Mouse (Mus musculus): ENCODE results near the gene Olfr33. TPM values are rescaled to one million over a fixed set of nuclear protein-coding genes. Genes with fewer than 3 reads are reported as not detected.
A peak's percentile ranks its signal among the peaks of the same experiment; 100 is the strongest.

Gene Olfr33
- polyA plus RNA-seq (2015; fragmentation: Nextera tagmentation; extraction: Ambion mirVana), result not detected in 2 replicates

DNA sequence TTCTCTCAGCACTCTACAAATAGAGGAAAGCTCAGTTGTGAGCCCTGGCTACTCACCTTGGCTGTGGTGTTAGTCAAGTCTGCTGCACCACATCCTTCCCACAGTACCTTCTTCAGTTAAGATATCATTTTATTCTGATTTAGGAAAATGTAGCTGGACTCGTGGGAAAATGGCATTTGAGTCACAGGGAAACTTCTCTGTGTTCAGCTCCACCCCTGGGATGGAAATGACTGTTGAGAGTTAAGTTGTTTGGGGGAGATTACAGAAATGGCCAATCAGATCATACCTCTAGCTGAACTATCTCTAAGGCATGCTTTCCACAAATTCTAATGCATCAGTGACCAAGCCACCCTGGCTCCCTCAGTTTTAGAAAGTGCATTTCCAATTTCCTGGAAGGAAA is at the start of gene Olfr33:
TSS of gene Olfr33 (minus strand) at position 101 of the 400 bp plus-strand sequence.
- H3K9ac ChIP-seq (ENCODE audit: low read depth, low read length), result no peak within 1 kb of the TSS
- TF ChIP-seq CTCF (IDR thresholded peaks at IDR 0.05; ENCODE audit: low read depth), result no peak
- no peaks in the 10 kb centered on the region for H3K9me3 ChIP-seq (ENCODE audit: control insufficient read depth)
- no peaks in the 10 kb centered on the region for H3K36me3 ChIP-seq (ENCODE audit: control insufficient read depth, insufficient read depth)
- no peaks in the 10 kb centered on the region for H3K27me3 ChIP-seq (replicated peaks; ENCODE audit: control insufficient read depth, insufficient read depth, low read length)
- no peak within 1 kb of the TSS for H3K4me2 ChIP-seq (replicated peaks; ENCODE audit: low read depth)
- 23% methylated on average over 1 of the region's 1 CpGs for WGBS
- H3K4me1 ChIP-seq (replicated peaks; ENCODE audit: control insufficient read depth, insufficient read depth, low read length), result no peaks in the 10 kb centered on the region
- H3K27ac ChIP-seq (ENCODE audit: low read depth, low read length), result no peak within 1 kb of the TSS
- no peak within 1 kb of the TSS for H3K4me3 ChIP-seq (ENCODE audit: low read depth, low read length)
- no peak for ATAC-seq

DNA sequence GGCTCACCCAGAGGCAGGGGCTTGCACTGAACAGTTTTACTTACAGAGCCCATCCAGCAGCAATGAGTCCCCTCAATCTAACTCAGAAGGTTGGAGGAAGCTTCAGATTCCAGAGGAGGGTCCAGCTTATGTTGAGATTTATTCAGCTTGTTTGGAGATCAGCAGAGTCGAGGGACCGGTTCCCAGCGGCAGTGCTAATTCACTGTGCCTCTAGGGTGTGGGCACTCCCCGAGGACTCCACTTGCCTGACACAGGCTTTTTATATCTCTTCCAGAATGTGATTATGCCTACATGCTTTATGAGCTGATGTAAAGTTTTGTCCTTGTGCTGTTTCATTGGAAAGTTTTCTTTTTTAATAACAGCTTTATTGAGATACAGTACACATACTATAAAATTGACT is 40.4 kb upstream of the Olfr33 start, which contains the start of the genes Olfr560 and Olfr78:
TSS of gene Olfr560 (minus strand) at position 101 of the 400 bp plus-strand sequence.
TSS of gene Olfr78 (minus strand) at position 206 of the 400 bp plus-strand sequence.
- no peak for TF ChIP-seq CTCF (IDR thresholded peaks at IDR 0.05; ENCODE audit: low read depth)
- Histone ChIP-seq H3K4me3 (ENCODE audit: low read depth, low read length) (no peak within 1 kb of the TSS), H3K9me3 (ENCODE audit: control insufficient read depth) (no peaks in the 10 kb centered on the region), H3K36me3 (ENCODE audit: control insufficient read depth, insufficient read depth) (no peaks in the 10 kb centered on the region), H3K27ac (ENCODE audit: low read depth, low read length) (no peak within 1 kb of the TSS), H3K4me2 (replicated peaks; ENCODE audit: low read depth) (no peak within 1 kb of the TSS), H3K4me1 (replicated peaks; ENCODE audit: control insufficient read depth, insufficient read depth, low read length) (no peaks in the 10 kb centered on the region), H3K9ac (ENCODE audit: low read depth, low read length) (no peak within 1 kb of the TSS), H3K27me3 (replicated peaks; ENCODE audit: control insufficient read depth, insufficient read depth, low read length) (no peaks in the 10 kb centered on the region)
- no peak for ATAC-seq
- WGBS, result 53% methylated on average over 4 of the region's 4 CpGs

DNA sequence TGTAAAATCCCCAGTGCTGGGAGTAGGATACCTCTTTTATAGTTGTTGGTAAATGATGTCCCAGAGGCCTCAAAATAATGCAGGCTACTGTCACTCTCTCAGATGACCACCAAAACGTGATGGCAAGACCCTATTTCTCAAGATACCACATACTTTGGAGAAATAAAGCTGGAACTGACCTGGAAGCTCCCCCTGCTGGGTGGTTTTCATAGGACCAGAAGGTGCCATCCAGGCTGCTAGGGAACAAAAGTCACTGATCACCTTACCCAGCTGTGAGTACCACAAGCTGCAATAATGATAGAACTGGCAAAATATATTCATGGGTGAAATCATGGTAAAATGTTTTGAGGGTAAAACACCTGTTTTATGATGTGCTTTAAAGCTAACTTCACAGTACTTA is 33.2 kb upstream of the Olfr33 start:
- Histone ChIP-seq H3K4me1 (replicated peaks; ENCODE audit: control insufficient read depth, insufficient read depth, low read length) (no peaks in the 10 kb centered on the region), H3K27me3 (replicated peaks; ENCODE audit: control insufficient read depth, insufficient read depth, low read length) (no peaks in the 10 kb centered on the region), H3K9ac (ENCODE audit: low read depth, low read length) (no peak overlapping the region), H3K27ac (ENCODE audit: low read depth, low read length) (no peak overlapping the region), H3K4me3 (ENCODE audit: low read depth, low read length) (no peak overlapping the region), H3K4me2 (replicated peaks; ENCODE audit: low read depth) (no peak overlapping the region), H3K9me3 (ENCODE audit: control insufficient read depth) (no peaks in the 10 kb centered on the region), H3K36me3 (ENCODE audit: control insufficient read depth, insufficient read depth) (no peaks in the 10 kb centered on the region)
- ATAC-seq, result no peak
- peak; percentile 42 for TF ChIP-seq CTCF (IDR thresholded peaks at IDR 0.05; ENCODE audit: low read depth)
- WGBS, result 4% methylated on average over 1 of the region's 1 CpGs

DNA sequence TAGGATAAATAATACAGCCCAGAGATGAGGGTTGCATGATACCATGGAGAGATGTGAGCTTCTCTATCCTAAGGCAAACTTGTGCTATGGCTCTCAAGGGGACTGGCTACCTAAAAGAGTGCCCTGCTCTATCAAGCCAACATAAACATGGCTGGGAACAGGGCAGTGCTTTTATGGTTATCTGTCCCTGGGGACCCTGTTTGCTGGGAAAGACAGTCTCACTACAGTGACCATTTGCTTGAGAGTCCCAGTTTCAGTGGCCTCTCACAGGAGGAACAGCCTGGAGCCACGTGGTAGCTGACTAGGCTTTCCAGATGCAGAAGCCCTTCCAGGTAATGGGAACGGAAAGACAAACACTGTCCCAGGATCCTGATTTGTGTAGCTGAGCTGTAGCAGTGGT is 18.8 kb upstream of the Olfr33 start:
- Histone ChIP-seq H3K4me3 (ENCODE audit: low read depth, low read length) (no peak overlapping the region), H3K27me3 (replicated peaks; ENCODE audit: control insufficient read depth, insufficient read depth, low read length) (no peaks in the 10 kb centered on the region), H3K4me1 (replicated peaks; ENCODE audit: control insufficient read depth, insufficient read depth, low read length) (no peaks in the 10 kb centered on the region), H3K4me2 (replicated peaks; ENCODE audit: low read depth) (no peak overlapping the region), H3K9me3 (ENCODE audit: control insufficient read depth) (no peaks in the 10 kb centered on the region), H3K9ac (ENCODE audit: low read depth, low read length) (no peak overlapping the region), H3K36me3 (ENCODE audit: control insufficient read depth, insufficient read depth) (no peaks in the 10 kb centered on the region), H3K27ac (ENCODE audit: low read depth, low read length) (no peak overlapping the region)
- no peak for TF ChIP-seq CTCF (IDR thresholded peaks at IDR 0.05; ENCODE audit: low read depth)
- 22% methylated on average over 2 of the region's 2 CpGs for WGBS
- ATAC-seq, result no peak

DNA sequence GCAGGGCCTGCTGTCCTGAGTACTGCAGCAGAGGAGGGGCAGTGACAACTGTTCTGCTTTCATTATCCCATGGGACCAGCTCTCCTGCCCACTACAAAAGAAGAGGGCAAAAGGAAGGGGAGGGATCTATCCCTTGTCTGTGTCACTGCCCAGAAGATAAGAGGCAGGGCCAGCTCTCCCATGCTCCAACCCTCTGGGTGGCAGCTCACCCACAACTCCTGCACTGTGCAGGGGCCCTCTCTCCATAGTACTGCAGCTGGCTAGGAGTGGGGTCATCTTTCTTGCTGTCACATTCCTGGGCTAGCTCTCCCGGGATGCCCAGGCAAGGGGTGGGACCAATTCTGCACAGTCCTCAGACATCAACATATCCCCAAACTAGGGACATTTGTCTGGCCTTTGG is 14.9 kb upstream of the Olfr33 start:
- no peak for ATAC-seq
- 17% methylated on average over 1 of the region's 1 CpGs for WGBS
- no peak for TF ChIP-seq CTCF (IDR thresholded peaks at IDR 0.05; ENCODE audit: low read depth)
- Histone ChIP-seq H3K4me3 (ENCODE audit: low read depth, low read length) (no peak overlapping the region), H3K9ac (ENCODE audit: low read depth, low read length) (no peak overlapping the region), H3K4me2 (replicated peaks; ENCODE audit: low read depth) (no peak overlapping the region), H3K27me3 (replicated peaks; ENCODE audit: control insufficient read depth, insufficient read depth, low read length) (no peaks in the 10 kb centered on the region), H3K9me3 (ENCODE audit: control insufficient read depth) (no peaks in the 10 kb centered on the region), H3K36me3 (ENCODE audit: control insufficient read depth, insufficient read depth) (no peaks in the 10 kb centered on the region), H3K4me1 (replicated peaks; ENCODE audit: control insufficient read depth, insufficient read depth, low read length) (no peaks in the 10 kb centered on the region), H3K27ac (ENCODE audit: low read depth, low read length) (no peak overlapping the region)

DNA sequence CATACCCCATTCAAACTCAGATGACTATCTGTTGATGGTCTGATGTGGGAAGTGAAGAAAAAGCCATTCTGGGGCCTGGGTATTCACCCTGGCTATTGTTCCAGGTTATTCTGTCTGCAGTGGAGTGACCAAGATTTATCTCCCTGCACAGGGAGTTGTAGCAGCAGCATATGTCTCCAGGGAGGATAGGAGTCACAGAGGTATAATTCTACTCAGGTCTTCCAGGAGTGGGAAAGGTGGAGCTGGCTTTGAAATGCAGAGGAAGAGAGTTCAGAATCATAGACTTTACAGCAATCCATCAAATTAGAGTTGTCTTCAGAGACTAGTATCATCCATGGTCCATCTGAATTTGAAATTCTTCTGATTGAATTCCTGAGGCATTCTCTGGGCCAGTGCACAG is 8.5 kb upstream of the Olfr33 start, which contains the start of gene Olfr559:
TSS of gene Olfr559 (minus strand) at position 101 of the 400 bp plus-strand sequence.
- Histone ChIP-seq H3K27ac (ENCODE audit: low read depth, low read length) (no peak within 1 kb of the TSS), H3K9me3 (ENCODE audit: control insufficient read depth) (no peaks in the 10 kb centered on the region), H3K27me3 (replicated peaks; ENCODE audit: control insufficient read depth, insufficient read depth, low read length) (no peaks in the 10 kb centered on the region), H3K4me3 (ENCODE audit: low read depth, low read length) (no peak within 1 kb of the TSS), H3K9ac (ENCODE audit: low read depth, low read length) (no peak within 1 kb of the TSS), H3K4me2 (replicated peaks; ENCODE audit: low read depth) (no peak within 1 kb of the TSS), H3K36me3 (ENCODE audit: control insufficient read depth, insufficient read depth) (no peaks in the 10 kb centered on the region), H3K4me1 (replicated peaks; ENCODE audit: control insufficient read depth, insufficient read depth, low read length) (no peaks in the 10 kb centered on the region)
- no peak for TF ChIP-seq CTCF (IDR thresholded peaks at IDR 0.05; ENCODE audit: low read depth)
- ATAC-seq, result no peak

DNA sequence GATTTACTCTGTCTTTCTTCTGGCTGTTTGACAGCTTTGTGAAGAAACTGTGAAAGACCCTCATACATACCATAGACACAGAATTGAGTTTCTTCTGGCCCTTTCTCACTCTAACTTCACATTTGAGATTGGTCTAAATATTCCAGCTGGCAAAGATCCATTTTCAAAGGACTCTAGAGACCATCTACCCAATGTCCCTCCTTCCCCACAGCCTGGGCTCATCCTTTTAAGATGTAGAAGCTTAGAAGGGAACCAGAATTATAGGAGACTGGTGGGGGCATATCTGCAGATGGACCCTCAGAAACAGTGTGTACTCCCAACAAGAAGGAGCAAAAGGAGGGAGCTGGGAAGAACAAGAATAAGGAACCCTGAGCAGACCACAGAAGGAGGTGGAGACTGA is 17.0 kb downstream of the Olfr33 start, which contains the start of gene Olfr558:
TSS of gene Olfr558 (plus strand) at position 301 of the 400 bp plus-strand sequence.
- no peaks in the 10 kb centered on the region for H3K4me1 ChIP-seq (replicated peaks; ENCODE audit: control insufficient read depth, insufficient read depth, low read length)
- no peaks in the 10 kb centered on the region for H3K27me3 ChIP-seq (replicated peaks; ENCODE audit: control insufficient read depth, insufficient read depth, low read length)
- H3K9me3 ChIP-seq (ENCODE audit: control insufficient read depth), result no peaks in the 10 kb centered on the region
- H3K4me3 ChIP-seq (ENCODE audit: low read depth, low read length), result no peak within 1 kb of the TSS
- no peak for TF ChIP-seq CTCF (IDR thresholded peaks at IDR 0.05; ENCODE audit: low read depth)
- no peak within 1 kb of the TSS for H3K27ac ChIP-seq (ENCODE audit: low read depth, low read length)
- H3K9ac ChIP-seq (ENCODE audit: low read depth, low read length), result no peak within 1 kb of the TSS
- no peak for ATAC-seq
- H3K4me2 ChIP-seq (replicated peaks; ENCODE audit: low read depth), result no peak within 1 kb of the TSS
- no peaks in the 10 kb centered on the region for H3K36me3 ChIP-seq (ENCODE audit: control insufficient read depth, insufficient read depth)
